Mouse (Mus musculus) myocyte (in vitro differentiated cells): ENCODE results near the gene Cchcr1. TPM values are rescaled to one million over a fixed set of nuclear protein-coding genes. Genes with fewer than 3 reads are reported as not detected.
"Not testable (repeated sequence)": the region's sequence is repeated elsewhere in the genome, so short reads cannot be mapped to it uniquely, and the experiment has no call there.

Experiments used
- H3K27me3 ChIP-seq: one replicate; pipeline ENCODE4 v1.6.1; 2011; ENCODE audit not compliant: control insufficient read depth, insufficient read depth, insufficient read length
- H3K36me3 ChIP-seq: one replicate; pipeline ENCODE4 v1.6.1; 2011; ENCODE audit not compliant: control insufficient read depth, insufficient read depth
- H3K4me2 ChIP-seq: one replicate; pipeline ENCODE4 v1.6.1; 2011; ENCODE audit warnings: low read depth, control low read depth
- H3K4me3 ChIP-seq: one replicate; pipeline ENCODE4 v1.5.1; 2011; ENCODE audit warnings: mild to moderate bottlenecking, control low read depth, moderate library complexity
- H3K79me2 ChIP-seq: one replicate; pipeline ENCODE4 v1.6.1; 2011; ENCODE audit not compliant: control insufficient read depth, insufficient read depth
- H3ac ChIP-seq: one replicate; pipeline ENCODE4 v1.6.1; 2011; ENCODE audit not compliant: control insufficient read depth, insufficient read length
- CEBPB ChIP-seq: IDR thresholded peaks from 2 replicates; pipeline ENCODE4 v1.6.1; 2011; ENCODE audit warnings: mild to moderate bottlenecking, moderate library complexity; ENCODE audit not compliant: poor library complexity, insufficient read depth, severe bottlenecking
- E2F4 ChIP-seq: IDR thresholded peaks from one replicate; pipeline ENCODE4 v1.6.1; 2011; ENCODE audit warnings: mild to moderate bottlenecking, control low read depth, moderate library complexity; ENCODE audit not compliant: insufficient read depth
- MAX ChIP-seq: IDR thresholded peaks from one replicate; pipeline ENCODE4 v1.6.1; 2011; ENCODE audit warnings: low read depth, mild to moderate bottlenecking, control low read depth
- MYOD1 ChIP-seq, 3 experiments: IDR thresholded peaks; one replicate each; pipeline ENCODE4 v1.6.1; 2011; ENCODE audit warnings: control low read depth in 2 of 3, low read depth in 2 of 3, mild to moderate bottlenecking in 2 of 3, moderate library complexity in 1 of 3; ENCODE audit not compliant: insufficient read length in 2 of 3, control insufficient read depth in 1 of 3
- MYOG ChIP-seq, 3 experiments: IDR thresholded peaks; one replicate each; pipeline ENCODE4 v1.6.1; 2011; ENCODE audit warnings: control low read depth in 2 of 3, low read depth in 2 of 3, mild to moderate bottlenecking in 2 of 3; ENCODE audit not compliant: insufficient read length in 2 of 3, control insufficient read depth in 1 of 3, insufficient read depth in 1 of 3
- POLR2A ChIP-seq: IDR thresholded peaks from one replicate; pipeline ENCODE4 v1.6.1; 2011; ENCODE audit warnings: low read depth, mild to moderate bottlenecking, control low read depth, moderate library complexity; ENCODE audit not compliant: insufficient read length
- POLR2AphosphoS2 ChIP-seq: IDR thresholded peaks from one replicate; pipeline ENCODE4 v1.6.1; 2011; ENCODE audit warnings: low read depth, control low read depth; ENCODE audit not compliant: insufficient read length
- REST ChIP-seq: IDR thresholded peaks from one replicate; pipeline ENCODE4 v1.6.1; 2011; ENCODE audit warnings: mild to moderate bottlenecking, control low read depth, moderate library complexity; ENCODE audit not compliant: insufficient read depth, insufficient read length
- SRF ChIP-seq: IDR thresholded peaks from one replicate; pipeline ENCODE4 v1.6.1; 2011; ENCODE audit warnings: low read depth; ENCODE audit not compliant: control insufficient read depth, insufficient read length
- TCF12 ChIP-seq: IDR thresholded peaks from one replicate; pipeline ENCODE4 v1.6.1; 2011; ENCODE audit warnings: mild to moderate bottlenecking, control low read depth; ENCODE audit not compliant: poor library complexity, insufficient read depth, severe bottlenecking
- TCF3 ChIP-seq: IDR thresholded peaks from one replicate; pipeline ENCODE4 v1.6.1; 2011; ENCODE audit warnings: low read depth, control low read depth; ENCODE audit not compliant: insufficient read length
- USF1 ChIP-seq: IDR thresholded peaks from one replicate; pipeline ENCODE4 v1.6.1; 2011; ENCODE audit warnings: low read depth, mild to moderate bottlenecking, control low read depth, moderate library complexity
- polyA plus RNA-seq: library from polyadenylated mRNA; unstranded; fragments of >200 nt; fragmentation: generic; extraction: Trizol; gene quantifications from one replicate; pipeline ENCODE4 v1.2.1, GENCODE M21; 2012; ENCODE audit warnings: missing spikeins

Gene Cchcr1
- polyA plus RNA-seq, 1 experiment = 8.8 TPM

- Histone ChIP-seq H3ac (no peak overlapping the region), H3K4me3 (no peak overlapping the region), H3K36me3 (no peaks in the 10 kb centered on the region), H3K79me2 (no peaks in the 10 kb centered on the region), H3K27me3 (peaks cover 7% of the 10 kb centered on the region), H3K4me2 (no peak overlapping the region)
- TF ChIP-seq E2F4 (no peak), REST (no peak), POLR2A (no peak), CEBPB (no peak), MAX (no peak), TCF3 (no peak)
These were observed 10.0 kb upstream of the Cchcr1 start for GRCm38 (mm10) chr17:35506881-35507280.

GRCm38 (mm10) chr17:35507556-35508260 is 9.2 kb upstream of the Cchcr1 start:
- TF ChIP-seq E2F4 = no peak
- TF ChIP-seq TCF3 = no peak
- TF ChIP-seq USF1 = no peak
- TF ChIP-seq POLR2AphosphoS2 = no peak
- no peak for TF ChIP-seq SRF
- TF ChIP-seq TCF12 = no peak
- no peak for TF ChIP-seq REST
- TF ChIP-seq CEBPB = no peak
- TF ChIP-seq MYOG (IDR thresholded peaks at IDR 0.05; ENCODE audit: control insufficient read depth in 1 of 3, insufficient read depth in 1 of 3, insufficient read length in 2 of 3, low read depth in 2 of 3) = no peak
- H3K27me3 ChIP-seq = peaks cover 7% of the 10 kb centered on the region

GRCm38 (mm10) chr17:35508279-35508678 is 8.6 kb upstream of the Cchcr1 start:
- H3ac ChIP-seq, H3K27me3 ChIP-seq, H3K4me3 ChIP-seq, H3K4me2 ChIP-seq, H3K79me2 ChIP-seq, H3K36me3 ChIP-seq: not testable (repeated sequence)

More at GRCm38 (mm10) chr17:35507556-35508260, 9.2 kb upstream of the Cchcr1 start:
- Histone ChIP-seq H3K4me2 (no peak overlapping the region), H3K4me3 (no peak overlapping the region), H3K36me3 (peaks cover 2% of the 10 kb centered on the region), H3K79me2 (no peaks in the 10 kb centered on the region), H3ac (no peak overlapping the region)

DNA sequence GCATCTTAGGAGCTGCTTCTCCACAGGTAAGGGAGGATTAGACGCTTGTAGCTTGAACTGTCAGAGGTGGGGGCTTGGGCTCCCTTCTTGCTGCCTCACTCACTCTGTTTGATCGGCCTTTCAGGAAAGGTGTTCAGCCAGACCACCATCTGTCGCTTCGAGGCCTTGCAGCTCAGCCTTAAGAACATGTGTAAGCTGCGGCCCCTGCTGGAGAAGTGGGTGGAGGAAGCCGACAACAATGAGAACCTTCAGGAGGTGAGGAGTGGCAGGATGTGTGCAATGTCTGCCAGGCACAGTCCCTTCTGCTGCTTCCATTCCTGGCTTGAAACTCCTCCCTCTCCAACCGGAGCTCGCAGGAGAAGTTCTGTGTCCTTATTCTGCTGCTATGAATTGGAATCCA is 7.6 kb upstream of the Cchcr1 start:
- no peak for TF ChIP-seq TCF3
- no peak for TF ChIP-seq POLR2A
- no peak for TF ChIP-seq SRF
- no peak for TF ChIP-seq POLR2AphosphoS2
- TF ChIP-seq MAX = no peak
- no peak for TF ChIP-seq REST
- TF ChIP-seq CEBPB = no peak
- TF ChIP-seq USF1 = no peak
- TF ChIP-seq MYOG (IDR thresholded peaks at IDR 0.05; ENCODE audit: control insufficient read depth in 1 of 3, insufficient read depth in 1 of 3, insufficient read length in 2 of 3, low read depth in 2 of 3) = no peak
- TF ChIP-seq TCF12 = no peak
- TF ChIP-seq E2F4 = no peak
- no peak for TF ChIP-seq MYOD1 (IDR thresholded peaks at IDR 0.05; ENCODE audit: control insufficient read depth in 1 of 3, insufficient read length in 2 of 3, low read depth in 2 of 3)
- peaks cover 7% of the 10 kb centered on the region for H3K27me3 ChIP-seq
- H3K4me3 ChIP-seq = no peak overlapping the region
- H3K79me2 ChIP-seq = no peaks in the 10 kb centered on the region
- no peak overlapping the region for H3K4me2 ChIP-seq
- H3K36me3 ChIP-seq = peaks cover 5% of the 10 kb centered on the region
- no peak overlapping the region for H3ac ChIP-seq

DNA sequence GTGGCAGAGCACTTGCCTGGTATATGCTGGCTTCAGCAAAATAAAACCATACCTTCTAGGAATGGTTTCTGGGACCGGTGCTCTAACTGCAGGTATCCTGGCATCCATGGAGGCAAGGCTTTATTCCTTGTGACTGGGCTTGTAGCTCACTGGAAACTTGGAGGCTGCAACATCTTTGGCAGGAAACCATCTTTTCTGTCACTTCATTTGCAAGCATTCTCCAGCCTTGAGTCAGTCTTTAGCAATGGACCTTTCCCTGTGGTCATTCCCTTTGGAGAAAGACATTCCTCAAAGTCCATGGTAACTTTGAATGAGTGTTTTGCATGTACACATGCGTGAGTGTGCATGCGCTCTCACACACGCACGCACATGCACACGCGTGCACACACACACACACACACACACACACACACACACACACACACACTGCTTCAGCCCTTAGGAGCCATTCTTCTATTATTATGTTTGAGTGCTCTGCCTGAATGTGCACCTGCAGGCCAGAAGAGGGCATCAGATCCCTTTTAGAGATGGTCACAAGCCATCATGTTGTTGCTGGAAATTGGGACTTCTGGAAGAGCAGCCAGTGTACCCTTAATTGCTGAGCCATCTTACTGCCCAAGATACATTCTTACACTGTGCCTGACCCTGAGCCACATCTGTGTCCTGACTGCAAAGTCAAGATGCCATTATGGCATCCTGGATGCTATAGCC is 3.8 kb upstream of the Cchcr1 start:
- no peak for TF ChIP-seq SRF
- no peak for TF ChIP-seq MAX
- TF ChIP-seq CEBPB = no peak
- TF ChIP-seq TCF12 = no peak
- no peak for TF ChIP-seq MYOG (IDR thresholded peaks at IDR 0.05; ENCODE audit: control insufficient read depth in 1 of 3, insufficient read depth in 1 of 3, insufficient read length in 2 of 3, low read depth in 2 of 3)
- no peak for TF ChIP-seq POLR2AphosphoS2
- TF ChIP-seq POLR2A = no peak
- no peak for TF ChIP-seq MYOD1 (IDR thresholded peaks at IDR 0.05; ENCODE audit: control insufficient read depth in 1 of 3, insufficient read length in 2 of 3, low read depth in 2 of 3)
- no peak for TF ChIP-seq USF1
- no peak for TF ChIP-seq REST
- no peak for TF ChIP-seq TCF3
- no peak for TF ChIP-seq E2F4
- Histone ChIP-seq H3K4me2 (no peak overlapping the region), H3K4me3 (no peak overlapping the region), H3K79me2 (peaks cover 4% of the 10 kb centered on the region), H3K27me3 (no peaks in the 10 kb centered on the region), H3ac (no peak overlapping the region), H3K36me3 (peaks cover 5% of the 10 kb centered on the region)
